Mouse (Mus musculus) left cerebral cortex, adult 8-10 months (tissue): ENCODE results near the gene E2f3. TPM values are rescaled to one million over a fixed set of nuclear protein-coding genes. Genes with fewer than 3 reads are reported as not detected.

Experiments used
- DNase-seq, 2 experiments: peaks; one replicate each; pipeline ENCODE4 v3.0.0; 2022; ENCODE audit warnings: low spot score in 2 of 2
- total RNA-seq, 4 experiments: library from RNA; stranded (reverse); gene quantifications; 2 replicates each; pipeline ENCODE4 v1.2.4; 2022

E2f3 gene
- 10 to 100 TPM; 18.5 to 21.3 (median 20.4) TPM for total RNA-seq

- DNase-seq: peak; percentile 96 to 100
Measured at GRCm38 (mm10) chr13:29985855-29986755, at the start of gene E2f3. Gene E2f3, minus strand, starts transcription at chr13:29986063.

- no peak for DNase-seq
Measured at GRCm38 (mm10) chr13:30034540-30034939, 48.7 kb upstream of the E2f3 start.

- no peak for DNase-seq
Measured at GRCm38 (mm10) chr13:30031684-30032335, 45.9 kb upstream of the E2f3 start.

GRCm38 (mm10) chr13:30027841-30028240, 42.0 kb upstream of the E2f3 start:
- DNase-seq: no peak

GRCm38 (mm10) chr13:30022487-30022886, 36.6 kb upstream of the E2f3 start:
- no peak for DNase-seq

GRCm38 (mm10) chr13:30018573-30018972, 32.7 kb upstream of the E2f3 start:
- DNase-seq: no peak

GRCm38 (mm10) chr13:30017611-30018010, 31.7 kb upstream of the E2f3 start:
- DNase-seq: no peak

- peak in 1 of 2 experiments; percentile 13 for DNase-seq
Measured at GRCm38 (mm10) chr13:30014576-30014975, 28.7 kb upstream of the E2f3 start.

- peak in 1 of 2 experiments; percentile 25 for DNase-seq
Measured at GRCm38 (mm10) chr13:30012226-30012625, 26.4 kb upstream of the E2f3 start.

GRCm38 (mm10) chr13:30008738-30009137, 22.9 kb upstream of the E2f3 start:
- no peak for DNase-seq

GRCm38 (mm10) chr13:30005422-30005821, 19.6 kb upstream of the E2f3 start:
- DNase-seq: no peak

- DNase-seq: no peak
Measured at GRCm38 (mm10) chr13:30004849-30005248, 19.0 kb upstream of the E2f3 start.

GRCm38 (mm10) chr13:30003169-30003568, 17.3 kb upstream of the E2f3 start:
- no peak for DNase-seq

GRCm38 (mm10) chr13:30001041-30001440, 15.2 kb upstream of the E2f3 start:
- no peak for DNase-seq

GRCm38 (mm10) chr13:29987956-29988355, 2.1 kb upstream of the E2f3 start:
- DNase-seq: no peak

GRCm38 (mm10) chr13:29986756-29987120, 875 bp upstream of the E2f3 start:
- DNase-seq: no peak

GRCm38 (mm10) chr13:29985101-29985854, 585 bp downstream of the E2f3 start:
- peak; percentile 15 to 31 for DNase-seq

- DNase-seq: peak; percentile 56 to 67
Measured at GRCm38 (mm10) chr13:29984286-29985100, 1.4 kb downstream of the E2f3 start.

- peak; percentile 22 to 24 for DNase-seq
Measured at GRCm38 (mm10) chr13:29983523-29984191, 2.2 kb downstream of the E2f3 start.

- DNase-seq: no peak
Measured at GRCm38 (mm10) chr13:29983037-29983436, 2.8 kb downstream of the E2f3 start.
